Mouse (Mus musculus) spleen, adult 2 months (tissue): Measurements from ENCODE around the gene Mycbpap.

ENCODE experiments used
- CTCF ChIP-seq: fragments of 200-500 bp; IDR thresholded peaks from 2 replicates; pipeline ENCODE4 v1.5.1; 2011; ENCODE audit warnings: mild to moderate bottlenecking, inconsistent platforms; ENCODE audit not compliant: insufficient read depth, insufficient read length, insufficient replicate concordance; ENCODE audit errors: extremely low read depth
- POLR2A ChIP-seq: fragments of 200-500 bp; IDR thresholded peaks from 2 replicates; pipeline ENCODE4 v1.6.1; 2011; ENCODE audit warnings: low read depth, low read length, inconsistent platforms

DNA sequence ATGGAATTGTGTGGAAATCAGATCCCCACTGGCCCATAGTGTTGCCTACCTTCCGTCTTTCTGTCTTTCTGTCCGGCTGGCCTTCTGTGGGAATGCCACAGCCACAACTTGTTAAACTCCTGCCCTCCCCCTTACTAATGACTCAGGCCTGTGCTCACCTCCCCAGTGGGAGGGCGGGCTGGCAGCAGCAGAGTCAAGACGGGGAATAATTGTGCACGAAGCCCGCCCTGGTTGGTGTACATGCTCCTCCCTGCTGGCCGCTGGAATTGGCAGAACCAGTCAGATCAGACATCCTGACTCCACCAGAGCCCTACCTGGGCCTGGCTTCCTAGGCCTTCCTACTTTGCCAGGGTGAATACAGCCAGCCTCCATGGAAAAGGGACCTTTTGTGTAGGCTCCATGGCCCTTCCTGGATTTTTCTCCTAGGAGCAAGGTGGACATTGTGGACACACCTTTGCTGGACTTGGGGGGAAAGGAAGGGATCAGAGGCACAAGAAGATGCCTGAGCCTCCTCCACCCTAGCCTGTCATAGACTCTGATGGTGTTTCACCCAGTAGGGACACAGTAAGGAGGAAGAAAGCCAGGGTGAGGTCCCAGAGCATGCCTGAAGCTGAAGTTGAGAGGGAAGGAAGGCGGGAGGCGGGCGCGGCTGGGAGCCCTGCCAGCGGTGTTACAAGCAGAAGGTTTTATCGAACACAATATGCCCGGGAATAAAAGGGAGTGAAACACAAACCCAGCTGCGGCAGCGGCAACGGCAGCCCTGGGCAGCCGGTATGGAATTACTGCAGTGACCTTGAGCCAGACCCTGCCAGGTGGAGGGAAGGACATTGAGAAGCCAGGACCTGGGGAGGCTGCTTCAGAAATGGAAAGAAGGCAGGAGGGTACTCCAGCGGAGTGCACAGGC, 23.2 kb downstream of the Mycbpap start:
- no peak for TF ChIP-seq CTCF
- no peak for TF ChIP-seq POLR2A
